Mouse (Mus musculus) liver, embryonic 13.5 days (tissue): ENCODE results near the gene Mt3. TPM values are rescaled to one million over a fixed set of nuclear protein-coding genes. Genes with fewer than 3 reads are reported as not detected.
"Not testable (repeated sequence)": the region's sequence is repeated elsewhere in the genome, so short reads cannot be mapped to it uniquely, and the experiment has no call there.

Source experiments
- ATAC-seq: fragments of 200-750 bp; cut with Nextera tagmentation; 2 replicates; pipeline ENCODE4 v1.8.0; 2017; ENCODE audit warnings: low read depth, mild to moderate bottlenecking, moderate number of reproducible peaks, moderate library complexity
- DNase-seq: peaks from one replicate; pipeline ENCODE4 v3.0.0; 2022
- H3K27ac ChIP-seq: fragments of 300-500 bp; sonication (generic); 2 replicates; pipeline ENCODE4 v1.5.1; 2015; ENCODE audit warnings: moderate library complexity, mild to moderate bottlenecking, inconsistent platforms
- H3K27me3 ChIP-seq: fragments of 300-500 bp; sonication (generic); 2 replicates; pipeline ENCODE4 v1.6.1; 2015; ENCODE audit warnings: mild to moderate bottlenecking, inconsistent platforms
- H3K36me3 ChIP-seq: fragments of 300-500 bp; sonication (generic); 2 replicates; pipeline ENCODE4 v1.6.1; 2015; ENCODE audit warnings: mild to moderate bottlenecking, inconsistent platforms
- H3K4me1 ChIP-seq: fragments of 300-500 bp; sonication (generic); replicated peaks from 2 replicates; pipeline ENCODE4 v1.6.1; 2015; ENCODE audit warnings: inconsistent platforms
- H3K4me2 ChIP-seq: fragments of 300-500 bp; sonication (generic); 2 replicates; pipeline ENCODE4 v1.6.1; 2015; ENCODE audit warnings: inconsistent platforms, mild to moderate bottlenecking, moderate library complexity
- H3K4me3 ChIP-seq: fragments of 300-500 bp; sonication (generic); replicated peaks from 2 replicates; pipeline ENCODE4 v1.5.1; 2015; ENCODE audit warnings: mild to moderate bottlenecking, inconsistent platforms
- H3K9ac ChIP-seq: fragments of 300-500 bp; sonication (generic); 2 replicates; pipeline ENCODE4 v1.6.1; 2015; ENCODE audit warnings: mild to moderate bottlenecking, inconsistent platforms
- H3K9me3 ChIP-seq: fragments of 300-500 bp; sonication (generic); replicated peaks from 2 replicates; pipeline ENCODE4 v1.6.1; 2016; ENCODE audit warnings: inconsistent platforms
- WGBS: fragments of 180-500 bp; shearing (Covaris S2); methylation state at CpG from one replicate; pipeline ENCODE4 v1.1.7; 2015; ENCODE audit not compliant: insufficient replicate concordance; 5-methylcytosine and 5-hydroxymethylcytosine counted together
- polyA plus RNA-seq: library from polyadenylated mRNA; unstranded; fragments of >200 nt; fragmentation: Nextera tagmentation; extraction: Ambion mirVana; gene quantifications from 2 replicates; pipeline ENCODE4 v1.2.1, GENCODE M21; 2015

Gene Mt3
- polyA plus RNA-seq, 1 experiment from 2014 or later = 0.47 TPM

GRCm38 (mm10) chr8:94122711-94123468 lies 29.5 kb upstream of the Mt3 start:
- ATAC-seq = no peak
- no peak overlapping the region for H3K4me2 ChIP-seq
- H3K36me3 ChIP-seq = no peaks in the 10 kb centered on the region
- H3K4me1 ChIP-seq = peaks cover 24% of the 10 kb centered on the region
- no peak overlapping the region for H3K4me3 ChIP-seq
- no peak for DNase-seq
- no peak overlapping the region for H3K9ac ChIP-seq
- H3K9me3 ChIP-seq = no peaks in the 10 kb centered on the region
- WGBS = 35% methylated on average over 8 of the region's 8 CpGs
- H3K27ac ChIP-seq = no peak overlapping the region
- H3K27me3 ChIP-seq = peaks cover 10% of the 10 kb centered on the region

GRCm38 (mm10) chr8:94127711-94128110 lies 24.7 kb upstream of the Mt3 start:
- no peaks in the 10 kb centered on the region for H3K36me3 ChIP-seq
- DNase-seq = no peak
- H3K4me1 ChIP-seq = no peaks in the 10 kb centered on the region
- H3K27ac ChIP-seq = no peak overlapping the region
- ATAC-seq = no peak
- no peak overlapping the region for H3K9ac ChIP-seq
- H3K4me2 ChIP-seq = no peak overlapping the region
- H3K9me3 ChIP-seq = no peaks in the 10 kb centered on the region
- H3K4me3 ChIP-seq = no peak overlapping the region
- WGBS = 59% methylated on average over 6 of the region's 6 CpGs
- peaks cover 23% of the 10 kb centered on the region for H3K27me3 ChIP-seq

- WGBS = 75% methylated on average over 6 of the region's 6 CpGs
- Histone ChIP-seq H3K36me3 (no peaks in the 10 kb centered on the region), H3K9me3 (no peaks in the 10 kb centered on the region), H3K4me3 (no peak overlapping the region), H3K27ac (no peak overlapping the region), H3K4me2 (no peak overlapping the region), H3K4me1 (no peaks in the 10 kb centered on the region; the same call in 1 of the 2 replicates), H3K27me3 (peaks cover 24% of the 10 kb centered on the region), H3K9ac (no peak overlapping the region)
- DNase-seq (no peak), ATAC-seq (no peak)
These were observed 23.1 kb upstream of the Mt3 start for GRCm38 (mm10) chr8:94129133-94129789.

GRCm38 (mm10) chr8:94130126-94130525 lies 22.3 kb upstream of the Mt3 start:
- no peak for DNase-seq
- Histone ChIP-seq H3K4me1 (peaks cover 7% of the 10 kb centered on the region), H3K9me3 (no peaks in the 10 kb centered on the region), H3K4me3 (no peak overlapping the region), H3K4me2 (no peak overlapping the region), H3K36me3 (no peaks in the 10 kb centered on the region), H3K9ac (no peak overlapping the region), H3K27me3 (peaks cover 24% of the 10 kb centered on the region), H3K27ac (no peak overlapping the region)
- no peak for ATAC-seq
- 85% methylated on average over 4 of the region's 4 CpGs for WGBS

GRCm38 (mm10) chr8:94132096-94132495 lies 20.3 kb upstream of the Mt3 start:
- H3K36me3 ChIP-seq = no peaks in the 10 kb centered on the region
- H3K9ac ChIP-seq = no peak overlapping the region
- peaks cover 36% of the 10 kb centered on the region for H3K27me3 ChIP-seq
- H3K9me3 ChIP-seq = no peaks in the 10 kb centered on the region
- no peak for ATAC-seq
- no peak for DNase-seq
- WGBS = 37% methylated on average over 5 of the region's 5 CpGs
- no peak overlapping the region for H3K4me2 ChIP-seq
- H3K4me3 ChIP-seq = no peak overlapping the region
- H3K4me1 ChIP-seq = peaks cover 12% of the 10 kb centered on the region
- H3K27ac ChIP-seq = no peak overlapping the region

- H3K4me2 ChIP-seq, H3K4me3 ChIP-seq, H3K36me3 ChIP-seq, ATAC-seq, DNase-seq, H3K9me3 ChIP-seq, H3K9ac ChIP-seq, H3K27ac ChIP-seq: not testable (repeated sequence)
- 31% methylated on average over 3 of the region's 3 CpGs for WGBS
- H3K4me1 ChIP-seq = peaks cover 12% of the 10 kb centered on the region
- H3K27me3 ChIP-seq = peaks cover 32% of the 10 kb centered on the region
These were observed 17.8 kb upstream of the Mt3 start for GRCm38 (mm10) chr8:94134601-94135000.

GRCm38 (mm10) chr8:94135556-94135955 lies 16.9 kb upstream of the Mt3 start:
- Histone ChIP-seq H3K27me3 (peaks cover 32% of the 10 kb centered on the region), H3K4me3 (no peak overlapping the region), H3K9ac (no peak overlapping the region), H3K36me3 (no peaks in the 10 kb centered on the region), H3K27ac (no peak overlapping the region), H3K9me3 (no peaks in the 10 kb centered on the region), H3K4me1 (peaks cover 12% of the 10 kb centered on the region), H3K4me2 (no peak overlapping the region)
- no peak for DNase-seq
- no peak for ATAC-seq
- 69% methylated on average over 6 of the region's 6 CpGs for WGBS

GRCm38 (mm10) chr8:94136192-94136591 lies 16.2 kb upstream of the Mt3 start:
- ATAC-seq = no peak
- DNase-seq = no peak
- H3K9ac ChIP-seq = no peak overlapping the region
- no peaks in the 10 kb centered on the region for H3K36me3 ChIP-seq
- H3K9me3 ChIP-seq = no peaks in the 10 kb centered on the region
- H3K27ac ChIP-seq = no peak overlapping the region
- peaks cover 12% of the 10 kb centered on the region for H3K4me1 ChIP-seq
- WGBS = 81% methylated on average over 7 of the region's 7 CpGs
- H3K4me3 ChIP-seq = no peak overlapping the region
- H3K4me2 ChIP-seq = no peak overlapping the region
- H3K27me3 ChIP-seq = peaks cover 32% of the 10 kb centered on the region

- no peak within 1 kb of the TSS for H3K27ac ChIP-seq
- no peaks in the 10 kb centered on the region for H3K9me3 ChIP-seq
- no peak within 1 kb of the TSS for H3K9ac ChIP-seq
- DNase-seq (no peak), ATAC-seq (peak; percentile 57; the same call in 1 of the 2 replicates)
- H3K36me3 ChIP-seq = no peaks in the 10 kb centered on the region
- H3K4me1 ChIP-seq = peaks cover 12% of the 10 kb centered on the region
- no peak within 1 kb of the TSS for H3K4me2 ChIP-seq
- H3K27me3 ChIP-seq = peaks cover 33% of the 10 kb centered on the region
- H3K4me3 ChIP-seq = no peak within 1 kb of the TSS
- WGBS = 45% methylated on average over 6 of the region's 6 CpGs
These were observed 15.5 kb upstream of the Mt3 start, which contains the start of gene Mt4 for GRCm38 (mm10) chr8:94136933-94137332. Mt4 (plus strand) TSS chr8:94137197.

- no peaks in the 10 kb centered on the region for H3K36me3 ChIP-seq
- no peak for DNase-seq
- no peaks in the 10 kb centered on the region for H3K9me3 ChIP-seq
- no peak for ATAC-seq
- WGBS = 68% methylated on average over 4 of the region's 4 CpGs
- H3K4me1 ChIP-seq = peaks cover 5% of the 10 kb centered on the region; the same call in 1 of the 2 replicates
- H3K4me2 ChIP-seq = no peak overlapping the region
- H3K27me3 ChIP-seq = peaks cover 28% of the 10 kb centered on the region
- H3K9ac ChIP-seq = no peak overlapping the region
- no peak overlapping the region for H3K27ac ChIP-seq
- no peak overlapping the region for H3K4me3 ChIP-seq
These were observed 12.1 kb upstream of the Mt3 start for GRCm38 (mm10) chr8:94140266-94140795.

GRCm38 (mm10) chr8:94148236-94148635 lies 4.2 kb upstream of the Mt3 start:
- no peaks in the 10 kb centered on the region for H3K36me3 ChIP-seq
- H3K27ac ChIP-seq = no peak overlapping the region
- H3K9ac ChIP-seq = no peak overlapping the region
- WGBS = 44% methylated on average over 5 of the region's 5 CpGs
- H3K9me3 ChIP-seq = no peaks in the 10 kb centered on the region
- H3K27me3 ChIP-seq = peaks cover 30% of the 10 kb centered on the region
- no peak for ATAC-seq
- no peak overlapping the region for H3K4me3 ChIP-seq
- no peak overlapping the region for H3K4me2 ChIP-seq
- DNase-seq = no peak
- H3K4me1 ChIP-seq = peaks cover 41% of the 10 kb centered on the region
